Mouse (Mus musculus): ENCODE measurements around the gene Cdh23.

Gene Cdh23

GRCm38 (mm10) chr10:60708837-60709236, 12.5 kb upstream of the Cdh23 start:
- DNase-seq (ENCODE audit: low spot score in 2 of 2), result no peak

GRCm38 (mm10) chr10:60706268-60706667, 10.0 kb upstream of the Cdh23 start:
- no peak for DNase-seq (ENCODE audit: low spot score in 2 of 2)

GRCm38 (mm10) chr10:60705134-60705533, 8.8 kb upstream of the Cdh23 start:
- DNase-seq (ENCODE audit: low spot score in 2 of 2), result peak in 1 of 2 experiments; percentile 35

GRCm38 (mm10) chr10:60697775-60698174, 1.5 kb upstream of the Cdh23 start:
- peak in 1 of 2 experiments; percentile 61 for DNase-seq (ENCODE audit: low spot score in 2 of 2)

GRCm38 (mm10) chr10:60696975-60697374, 685 bp upstream of the Cdh23 start:
- DNase-seq (ENCODE audit: low spot score in 2 of 2), result peak; percentile 36 to 76

- no peak for DNase-seq (ENCODE audit: low spot score in 2 of 2)
Measured at GRCm38 (mm10) chr10:60691671-60692390, 4.5 kb downstream of the Cdh23 start.

- DNase-seq (ENCODE audit: low spot score in 2 of 2), result no peak
Measured at GRCm38 (mm10) chr10:60690960-60691359, 5.3 kb downstream of the Cdh23 start.

GRCm38 (mm10) chr10:60689396-60689795, 6.9 kb downstream of the Cdh23 start:
- DNase-seq (ENCODE audit: low spot score in 2 of 2), result no peak

- no peak for DNase-seq (ENCODE audit: low spot score in 2 of 2)
Measured at GRCm38 (mm10) chr10:60687011-60687776, 9.1 kb downstream of the Cdh23 start.

- DNase-seq (ENCODE audit: low spot score in 2 of 2), result no peak
Measured at GRCm38 (mm10) chr10:60686641-60686975, 9.7 kb downstream of the Cdh23 start.

GRCm38 (mm10) chr10:60685764-60686640, 10.3 kb downstream of the Cdh23 start:
- no peak for DNase-seq (ENCODE audit: low spot score in 2 of 2)

- DNase-seq (ENCODE audit: low spot score in 2 of 2), result no peak
Measured at GRCm38 (mm10) chr10:60678926-60679325, 17.4 kb downstream of the Cdh23 start.

GRCm38 (mm10) chr10:60677319-60677718, 19.0 kb downstream of the Cdh23 start:
- DNase-seq (ENCODE audit: low spot score in 2 of 2), result no peak

- DNase-seq (ENCODE audit: low spot score in 2 of 2), result no peak
Measured at GRCm38 (mm10) chr10:60670166-60670565, 26.1 kb downstream of the Cdh23 start.

- DNase-seq (ENCODE audit: low spot score in 2 of 2), result no peak
Measured at GRCm38 (mm10) chr10:60668591-60668990, 27.7 kb downstream of the Cdh23 start.

GRCm38 (mm10) chr10:60660986-60661385, 35.3 kb downstream of the Cdh23 start:
- DNase-seq (ENCODE audit: low spot score in 2 of 2), result no peak

- no peak for DNase-seq (ENCODE audit: low spot score in 2 of 2)
Measured at GRCm38 (mm10) chr10:60659450-60660020, 36.8 kb downstream of the Cdh23 start.

- no peak for DNase-seq (ENCODE audit: low spot score in 2 of 2)
Measured at GRCm38 (mm10) chr10:60658176-60658575, 38.1 kb downstream of the Cdh23 start.

GRCm38 (mm10) chr10:60653675-60654074, 42.6 kb downstream of the Cdh23 start:
- no peak for DNase-seq (ENCODE audit: low spot score in 2 of 2)

- DNase-seq (ENCODE audit: low spot score in 2 of 2), result no peak
Measured at GRCm38 (mm10) chr10:60653106-60653505, 43.2 kb downstream of the Cdh23 start.

GRCm38 (mm10) chr10:60644079-60644641, 52.1 kb downstream of the Cdh23 start:
- DNase-seq (ENCODE audit: low spot score in 2 of 2), result no peak

GRCm38 (mm10) chr10:60639291-60639690, 57.0 kb downstream of the Cdh23 start:
- DNase-seq (ENCODE audit: low spot score in 2 of 2), result no peak

All from natural killer cell, adult 2 months (primary cell).